Mouse (Mus musculus): ENCODE data around the gene Dtx3.
"Not testable (repeated sequence)": the region's sequence is repeated elsewhere in the genome, so short reads cannot be mapped to it uniquely, and the experiment has no call there.

Dtx3 gene

GRCm38 (mm10) chr10:127165654-127166403 lies 29.7 kb downstream of the Dtx3 start:
- no peak for DNase-seq (ENCODE audit: low spot score)

DNA sequence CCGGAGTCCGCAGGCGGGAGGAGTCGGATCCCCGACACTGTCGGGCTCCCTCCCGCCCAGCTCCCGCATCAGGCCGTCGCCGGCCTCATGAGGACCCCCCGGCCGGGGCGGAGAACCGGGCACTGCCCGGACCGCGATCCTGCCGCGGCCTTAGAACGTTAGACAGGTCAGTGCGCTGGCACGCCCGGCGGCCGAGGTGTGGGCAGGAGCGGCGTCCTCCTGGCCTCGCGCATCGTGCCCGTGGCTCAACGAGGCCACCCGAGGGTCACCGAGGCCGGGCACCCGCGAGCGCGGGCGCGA lies 30.2 kb downstream of the Dtx3 start:
- DNase-seq (ENCODE audit: low spot score), result no peak

- no peak for DNase-seq (ENCODE audit: low spot score)
These were observed 30.7 kb downstream of the Dtx3 start, which contains the start of gene B4galnt1 for GRCm38 (mm10) chr10:127164631-127165353. B4galnt1 (plus strand) TSS chr10:127165225.

- no peak for DNase-seq (ENCODE audit: low spot score)
These were observed 31.3 kb downstream of the Dtx3 start for GRCm38 (mm10) chr10:127164190-127164589.

DNA sequence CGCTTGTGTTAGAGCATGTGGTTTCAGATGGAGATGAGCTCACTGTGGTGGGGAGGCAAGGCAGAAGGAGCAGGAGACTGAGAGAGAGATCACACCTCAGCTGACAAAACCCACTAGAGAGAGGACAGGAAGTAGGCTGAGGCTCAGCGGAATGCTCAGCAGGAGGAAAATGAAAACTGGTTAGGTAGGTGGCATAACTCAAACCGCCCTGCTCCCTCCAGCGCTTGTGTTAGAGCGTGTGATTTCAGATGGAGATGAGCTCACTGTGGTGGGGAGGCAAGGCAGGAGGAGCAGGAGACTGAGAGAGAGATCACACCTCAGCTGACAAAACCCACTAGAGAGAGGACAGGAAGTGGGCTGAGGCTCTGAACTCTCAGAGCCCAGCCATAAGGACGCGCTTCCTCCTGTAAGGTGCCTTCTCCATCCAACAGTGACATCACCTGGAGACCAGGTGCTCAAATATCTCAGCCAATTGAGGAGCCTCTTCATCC lies 32.7 kb downstream of the Dtx3 start:
- DNase-seq (ENCODE audit: low spot score), result not testable (repeated sequence)

- DNase-seq (ENCODE audit: low spot score), result no peak
These were observed 34.8 kb downstream of the Dtx3 start for GRCm38 (mm10) chr10:127160728-127161127.

DNA sequence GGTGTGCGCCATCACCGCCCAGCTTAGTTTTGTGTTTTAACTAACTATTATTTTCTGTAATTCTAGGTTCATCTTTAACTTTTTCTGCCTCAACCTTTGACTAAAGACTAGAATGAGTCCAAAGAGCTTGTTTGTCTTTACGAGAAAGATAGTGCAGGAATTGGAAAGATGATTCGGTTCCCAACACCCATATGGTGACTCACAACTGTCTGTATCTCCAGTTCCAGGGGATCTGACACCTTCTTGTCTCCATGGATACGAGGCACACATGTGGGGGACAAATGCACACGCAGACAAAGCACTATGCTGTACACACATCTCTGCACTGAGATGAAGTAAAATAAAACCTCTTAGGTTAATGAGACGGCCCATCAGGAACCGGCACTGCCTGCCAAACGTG lies 35.4 kb downstream of the Dtx3 start:
- DNase-seq (ENCODE audit: low spot score), result no peak

GRCm38 (mm10) chr10:127158471-127158870 lies 37.1 kb downstream of the Dtx3 start:
- no peak for DNase-seq (ENCODE audit: low spot score)

DNA sequence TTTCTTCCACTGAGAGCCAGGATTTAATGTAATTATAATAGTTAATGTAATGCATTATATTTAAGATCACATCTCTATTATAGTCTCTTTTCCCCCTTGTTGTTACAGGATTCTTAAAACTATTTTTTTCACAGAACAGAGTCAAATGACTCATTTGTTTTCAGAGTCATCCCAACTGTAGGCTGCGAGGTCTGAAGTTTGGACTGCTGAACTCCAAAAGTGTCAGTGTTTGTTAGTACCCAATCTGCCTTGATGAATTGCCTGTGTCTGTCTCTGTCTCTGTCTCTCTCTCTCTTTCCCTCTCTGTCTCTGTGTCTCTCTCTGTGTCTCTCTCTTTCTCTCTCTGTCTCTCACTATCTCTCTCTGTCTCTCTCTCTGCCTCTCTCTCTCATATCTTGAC lies 39.0 kb downstream of the Dtx3 start:
- no peak for DNase-seq (ENCODE audit: low spot score)

DNA sequence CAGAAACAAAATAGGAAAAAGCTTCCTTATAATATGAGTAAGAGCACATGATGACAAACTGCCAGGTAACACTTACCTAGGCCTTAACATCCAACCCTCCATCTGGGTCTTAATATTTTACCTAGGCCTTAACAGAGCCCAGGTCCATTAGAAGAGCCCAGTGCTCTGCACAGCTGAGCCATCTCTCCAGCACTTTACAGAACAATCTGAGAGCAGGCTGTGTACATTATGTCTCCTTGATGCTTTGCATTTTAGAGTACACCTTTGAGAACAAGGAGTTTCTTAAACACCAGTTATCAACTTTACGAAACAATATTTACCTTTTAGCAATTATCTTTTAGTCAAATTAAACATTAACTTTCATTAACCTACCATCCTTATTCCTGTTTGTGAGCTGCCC lies 39.4 kb downstream of the Dtx3 start:
- no peak for DNase-seq (ENCODE audit: low spot score)

GRCm38 (mm10) chr10:127154652-127155051 lies 40.9 kb downstream of the Dtx3 start:
- no peak for DNase-seq (ENCODE audit: low spot score)

- no peak for DNase-seq (ENCODE audit: low spot score)
These were observed 41.3 kb downstream of the Dtx3 start for GRCm38 (mm10) chr10:127154241-127154640.

DNA sequence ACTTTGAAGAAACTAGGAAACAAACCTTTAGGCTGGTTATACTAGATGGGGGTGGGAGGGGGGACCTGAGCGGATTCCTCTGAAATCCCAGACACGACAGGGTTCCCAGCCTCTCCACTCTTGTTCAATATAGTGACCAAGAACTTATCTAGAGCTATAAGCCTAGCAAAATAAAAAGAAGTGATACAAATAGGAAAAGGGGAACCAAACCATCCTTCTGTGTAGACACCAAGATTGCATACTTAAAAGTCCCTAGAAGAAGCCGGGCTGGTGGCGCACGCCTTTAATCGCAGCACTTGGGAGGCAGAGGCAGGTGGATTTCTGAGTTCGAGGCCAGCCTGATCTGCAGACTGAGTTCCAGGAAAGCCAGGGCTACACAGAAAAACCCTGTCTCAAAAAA lies 42.2 kb downstream of the Dtx3 start:
- DNase-seq (ENCODE audit: low spot score), result no peak

DNA sequence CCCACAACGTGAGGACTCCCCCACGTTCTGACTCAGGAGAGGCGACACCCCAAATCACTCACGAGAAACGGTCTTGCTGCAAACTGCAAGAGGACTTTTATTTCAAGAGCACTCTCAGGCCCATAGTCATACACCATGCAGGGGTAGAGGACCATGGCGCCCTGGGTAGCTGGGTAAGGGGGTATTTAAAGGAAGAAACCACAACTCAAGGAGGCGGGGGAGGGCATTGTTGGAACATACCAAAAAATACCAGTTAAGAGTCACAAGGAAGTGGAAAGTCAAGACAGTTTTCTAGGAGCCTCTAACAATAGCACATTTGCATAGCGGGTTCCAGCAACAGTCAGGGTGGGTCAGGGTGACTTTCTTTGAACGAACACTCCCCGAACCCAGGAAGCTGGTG lies 43.0 kb downstream of the Dtx3 start:
- not testable (repeated sequence) for DNase-seq (ENCODE audit: low spot score)

DNA sequence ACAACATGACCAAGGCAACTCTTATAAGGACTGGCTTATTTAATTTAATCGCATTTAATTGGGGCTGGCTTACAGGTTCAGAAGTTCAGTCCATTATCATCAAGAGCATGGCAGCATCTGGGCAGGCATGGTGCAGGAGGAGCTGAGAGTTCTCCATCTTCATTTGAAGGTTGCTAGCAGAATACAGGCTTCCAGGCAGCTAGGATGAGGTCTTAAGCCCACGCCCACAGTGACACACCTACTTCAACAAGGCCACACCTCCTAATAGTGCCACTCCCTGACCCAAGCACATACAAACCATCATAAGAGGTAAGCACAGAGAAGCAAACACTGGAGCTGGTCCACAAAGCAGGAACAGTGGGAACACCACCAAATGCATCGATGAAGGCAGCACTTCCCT lies 44.3 kb downstream of the Dtx3 start:
- not testable (repeated sequence) for DNase-seq (ENCODE audit: low spot score)

- DNase-seq (ENCODE audit: low spot score), result no peak
These were observed 45.1 kb downstream of the Dtx3 start for GRCm38 (mm10) chr10:127150471-127150872.

DNA sequence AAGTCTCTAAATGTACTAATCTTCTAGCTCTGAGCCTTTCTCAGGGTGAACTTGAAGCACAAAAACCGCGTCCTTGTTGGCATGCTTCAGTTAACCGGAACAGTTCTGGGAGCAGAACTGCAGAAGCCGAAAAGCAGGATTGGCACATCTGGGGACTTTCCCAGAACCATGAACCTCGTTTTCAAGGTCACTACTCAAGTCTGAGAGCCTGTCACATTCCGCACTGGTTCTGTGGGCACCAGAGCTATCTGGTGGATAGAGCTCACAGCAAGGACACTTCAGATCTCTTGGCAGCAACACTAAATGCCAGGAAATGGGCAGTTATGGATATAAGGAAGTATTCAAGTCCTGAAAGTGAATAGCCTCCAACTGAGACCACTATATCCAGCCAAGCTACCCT lies 48.4 kb downstream of the Dtx3 start:
- DNase-seq (ENCODE audit: low spot score), result no peak

GRCm38 (mm10) chr10:127145303-127145702 lies 50.2 kb downstream of the Dtx3 start:
- DNase-seq (ENCODE audit: low spot score), result no peak

DNA sequence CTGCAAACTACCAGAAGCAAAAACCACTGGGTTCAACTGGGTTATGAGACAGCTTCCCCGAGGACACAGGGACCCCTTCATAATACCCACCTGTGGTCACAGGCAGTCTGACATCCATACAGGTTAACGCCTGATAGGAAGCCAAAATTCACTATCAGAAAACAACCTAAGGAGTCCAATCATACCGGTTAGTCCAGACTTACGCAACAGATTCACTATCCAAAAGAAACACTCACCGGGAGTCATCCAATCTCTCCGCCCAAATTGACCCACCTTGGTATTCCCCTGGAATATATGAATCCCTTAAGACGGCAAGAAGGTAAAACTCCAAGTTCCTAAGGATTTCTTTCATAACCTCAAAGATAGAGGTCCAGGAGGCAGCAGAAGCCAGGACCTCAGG lies 51.0 kb downstream of the Dtx3 start:
- DNase-seq (ENCODE audit: low spot score), result no peak

GRCm38 (mm10) chr10:127143228-127143627 lies 52.3 kb downstream of the Dtx3 start:
- DNase-seq (ENCODE audit: low spot score), result no peak

DNA sequence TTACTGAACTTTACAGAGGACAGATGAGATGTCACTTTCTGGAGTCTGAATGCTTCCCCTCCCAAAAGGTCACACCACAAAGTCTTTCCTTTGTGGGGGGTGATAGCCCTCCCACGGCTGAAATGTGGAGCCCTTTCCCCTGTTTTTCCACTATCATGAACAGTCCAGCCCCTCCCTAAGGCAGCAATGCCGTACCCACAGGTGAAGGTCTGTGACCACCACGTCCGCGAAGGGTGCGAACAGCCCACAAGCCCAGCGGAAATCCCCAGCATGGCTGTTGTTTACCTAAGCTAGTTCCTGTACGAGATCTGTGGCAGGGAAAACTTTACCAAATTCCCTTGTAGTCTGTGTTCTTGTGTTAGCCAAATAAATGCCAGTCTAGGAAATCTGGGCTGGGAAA lies 54.0 kb downstream of the Dtx3 start:
- no peak for DNase-seq (ENCODE audit: low spot score)

- no peak for DNase-seq (ENCODE audit: low spot score)
These were observed 54.6 kb downstream of the Dtx3 start for GRCm38 (mm10) chr10:127140971-127141370.

Measured in layer of hippocampus, adult 9-10 months (tissue).